Mouse (Mus musculus): ENCODE results near the gene Gng4. TPM values are rescaled to one million over a fixed set of nuclear protein-coding genes. Genes with fewer than 3 reads are reported as not detected.

Gng4 gene
- polyA plus RNA-seq, 1 experiment from 2014 or later = 3.8 TPM

GRCm38 (mm10) chr13:13778837-13779458 is 4.9 kb upstream of the Gng4 start:
- Histone ChIP-seq H3K4me3 (ENCODE audit: low read depth, low read length) (no peak overlapping the region), H3K9me3 (ENCODE audit: control insufficient read depth) (no peaks in the 10 kb centered on the region), H3K4me1 (replicated peaks; ENCODE audit: control insufficient read depth, insufficient read depth, low read length) (no peaks in the 10 kb centered on the region), H3K27ac (ENCODE audit: low read depth, low read length) (no peak overlapping the region), H3K36me3 (ENCODE audit: control insufficient read depth, insufficient read depth) (0 out of 2 replicates have a peak, but pooled peaks cover 4% of the 10 kb centered on the region), H3K9ac (ENCODE audit: low read depth, low read length) (no peak overlapping the region), H3K27me3 (replicated peaks; ENCODE audit: control insufficient read depth, insufficient read depth, low read length) (peaks cover 13% of the 10 kb centered on the region), H3K4me2 (replicated peaks; ENCODE audit: low read depth) (no peak overlapping the region)
- 82% methylated on average over 1 of the region's 1 CpGs for WGBS
- TF ChIP-seq CTCF (IDR thresholded peaks at IDR 0.05; ENCODE audit: low read depth) = no peak
- no peak for ATAC-seq

GRCm38 (mm10) chr13:13780271-13780670 is 3.6 kb upstream of the Gng4 start:
- Histone ChIP-seq H3K9me3 (ENCODE audit: control insufficient read depth) (no peaks in the 10 kb centered on the region), H3K4me1 (replicated peaks; ENCODE audit: control insufficient read depth, insufficient read depth, low read length) (no peaks in the 10 kb centered on the region), H3K9ac (ENCODE audit: low read depth, low read length) (no peak overlapping the region), H3K36me3 (ENCODE audit: control insufficient read depth, insufficient read depth) (0 out of 2 replicates have a peak, but pooled peaks cover 4% of the 10 kb centered on the region), H3K27me3 (replicated peaks; ENCODE audit: control insufficient read depth, insufficient read depth, low read length) (peaks cover 26% of the 10 kb centered on the region), H3K27ac (ENCODE audit: low read depth, low read length) (no peak overlapping the region), H3K4me2 (replicated peaks; ENCODE audit: low read depth) (no peak overlapping the region), H3K4me3 (ENCODE audit: low read depth, low read length) (no peak overlapping the region)
- WGBS = 57% methylated on average over 3 of the region's 3 CpGs
- no peak for TF ChIP-seq CTCF (IDR thresholded peaks at IDR 0.05; ENCODE audit: low read depth)
- no peak for ATAC-seq

DNA sequence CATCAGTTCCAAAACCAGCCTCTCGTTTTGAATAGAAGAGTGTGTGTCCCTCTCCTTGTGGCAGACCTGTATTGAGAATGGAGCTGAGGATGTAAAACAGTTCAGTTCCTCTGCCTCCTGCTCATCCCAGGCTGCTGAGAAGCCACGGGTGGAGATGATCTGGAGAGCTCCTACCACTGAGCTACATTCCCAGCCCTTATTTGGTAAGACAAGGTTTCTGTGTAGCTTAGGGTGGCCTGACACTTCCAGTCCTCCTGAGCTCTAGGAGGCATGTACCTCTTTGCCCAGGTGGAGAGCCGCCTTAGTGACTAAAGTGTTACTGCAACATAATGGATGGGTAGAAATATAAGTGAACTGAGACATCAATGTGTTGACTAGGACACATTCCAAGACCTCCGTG is 2.8 kb upstream of the Gng4 start:
- no peak for ATAC-seq
- H3K4me3 ChIP-seq (ENCODE audit: low read depth, low read length) = no peak overlapping the region
- H3K4me2 ChIP-seq (replicated peaks; ENCODE audit: low read depth) = no peak overlapping the region
- H3K9ac ChIP-seq (ENCODE audit: low read depth, low read length) = no peak overlapping the region
- H3K36me3 ChIP-seq (ENCODE audit: control insufficient read depth, insufficient read depth) = 0 out of 2 replicates have a peak, but pooled peaks cover 4% of the 10 kb centered on the region
- WGBS = 61% methylated on average over 4 of the region's 4 CpGs
- H3K27ac ChIP-seq (ENCODE audit: low read depth, low read length) = no peak overlapping the region
- TF ChIP-seq CTCF (IDR thresholded peaks at IDR 0.05; ENCODE audit: low read depth) = no peak
- peaks cover 34% of the 10 kb centered on the region for H3K27me3 ChIP-seq (replicated peaks; ENCODE audit: control insufficient read depth, insufficient read depth, low read length)
- no peaks in the 10 kb centered on the region for H3K4me1 ChIP-seq (replicated peaks; ENCODE audit: control insufficient read depth, insufficient read depth, low read length)
- no peaks in the 10 kb centered on the region for H3K9me3 ChIP-seq (ENCODE audit: control insufficient read depth)

- no peak for TF ChIP-seq CTCF (IDR thresholded peaks at IDR 0.05; ENCODE audit: low read depth)
- Histone ChIP-seq H3K4me3 (ENCODE audit: low read depth, low read length) (no peak overlapping the region), H3K9me3 (ENCODE audit: control insufficient read depth) (no peaks in the 10 kb centered on the region), H3K27me3 (replicated peaks; ENCODE audit: control insufficient read depth, insufficient read depth, low read length) (peaks cover 37% of the 10 kb centered on the region), H3K27ac (ENCODE audit: low read depth, low read length) (no peak overlapping the region), H3K4me1 (replicated peaks; ENCODE audit: control insufficient read depth, insufficient read depth, low read length) (no peaks in the 10 kb centered on the region), H3K4me2 (replicated peaks; ENCODE audit: low read depth) (0 out of 2 replicates have a peak overlapping the region, but pooled peaks have one; percentile 92), H3K36me3 (ENCODE audit: control insufficient read depth, insufficient read depth) (no peaks in the 10 kb centered on the region), H3K9ac (ENCODE audit: low read depth, low read length) (no peak overlapping the region)
- no peak for ATAC-seq
- WGBS = 39% methylated on average over 7 of the region's 7 CpGs
These were observed 563 bp upstream of the Gng4 start for GRCm38 (mm10) chr13:13783296-13783695.

GRCm38 (mm10) chr13:13784420-13784936 is 619 bp downstream of the Gng4 start:
- Histone ChIP-seq H3K9ac (ENCODE audit: low read depth, low read length) (no peak overlapping the region), H3K27ac (ENCODE audit: low read depth, low read length) (no peak overlapping the region), H3K4me3 (ENCODE audit: low read depth, low read length) (peak overlapping the region; percentile 53), H3K9me3 (ENCODE audit: control insufficient read depth) (no peaks in the 10 kb centered on the region), H3K36me3 (ENCODE audit: control insufficient read depth, insufficient read depth) (no peaks in the 10 kb centered on the region), H3K27me3 (replicated peaks; ENCODE audit: control insufficient read depth, insufficient read depth, low read length) (peaks cover 37% of the 10 kb centered on the region), H3K4me1 (replicated peaks; ENCODE audit: control insufficient read depth, insufficient read depth, low read length) (no peaks in the 10 kb centered on the region), H3K4me2 (replicated peaks; ENCODE audit: low read depth) (peak overlapping the region; percentile 92)
- peak; percentile 35; the same call in 1 of the 2 replicates for ATAC-seq
- WGBS = under 1% methylated on average over 50 of the region's 59 CpGs
- no peak for TF ChIP-seq CTCF (IDR thresholded peaks at IDR 0.05; ENCODE audit: low read depth)

GRCm38 (mm10) chr13:13784981-13785783 is 1.3 kb downstream of the Gng4 start:
- no peaks in the 10 kb centered on the region for H3K36me3 ChIP-seq (ENCODE audit: control insufficient read depth, insufficient read depth)
- H3K4me1 ChIP-seq (replicated peaks; ENCODE audit: control insufficient read depth, insufficient read depth, low read length) = no peaks in the 10 kb centered on the region
- H3K9me3 ChIP-seq (ENCODE audit: control insufficient read depth) = no peaks in the 10 kb centered on the region
- no peak for ATAC-seq
- WGBS = under 1% methylated on average over 30 of the region's 30 CpGs
- peak overlapping the region; percentile 92 for H3K4me2 ChIP-seq (replicated peaks; ENCODE audit: low read depth)
- no peak for TF ChIP-seq CTCF (IDR thresholded peaks at IDR 0.05; ENCODE audit: low read depth)
- H3K27ac ChIP-seq (ENCODE audit: low read depth, low read length) = no peak overlapping the region
- H3K4me3 ChIP-seq (ENCODE audit: low read depth, low read length) = peak overlapping the region; percentile 53
- H3K9ac ChIP-seq (ENCODE audit: low read depth, low read length) = no peak overlapping the region
- peaks cover 37% of the 10 kb centered on the region for H3K27me3 ChIP-seq (replicated peaks; ENCODE audit: control insufficient read depth, insufficient read depth, low read length)

All from intestine, postnatal 0 days (tissue).